Mouse (Mus musculus): Measurements from ENCODE around the gene Olfr170. TPM values are rescaled to one million over a fixed set of nuclear protein-coding genes. Genes with fewer than 3 reads are reported as not detected.
"Not testable (repeated sequence)": the region's sequence is repeated elsewhere in the genome, so short reads cannot be mapped to it uniquely, and the experiment has no call there.

Gene Olfr170
- polyA plus RNA-seq (2014; fragmentation: Nextera tagmentation; extraction: Ambion mirVana): not detected in 2 replicates

DNA sequence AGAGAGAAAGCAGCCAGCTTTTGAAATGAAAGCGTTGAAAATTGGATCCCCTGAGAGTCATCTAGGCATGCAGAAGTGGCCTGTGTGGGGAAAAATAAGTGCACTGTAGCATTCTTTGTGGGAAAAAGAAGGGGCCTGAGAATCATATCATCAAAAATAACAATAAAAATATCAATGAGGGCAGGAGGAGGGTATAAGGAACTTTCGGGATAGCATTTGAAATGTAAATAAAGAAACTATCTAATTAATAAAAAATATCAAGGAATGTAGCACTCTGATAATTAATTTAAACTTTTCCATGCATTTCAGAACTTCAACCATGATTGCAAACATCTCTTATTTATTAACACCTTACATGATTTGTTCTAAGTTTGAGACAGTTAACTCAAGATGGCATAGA lies at the start of gene Olfr170:
Gene Olfr170, minus strand, starts transcription at position 101 of the 400 bp plus-strand sequence.
- H3K36me3 ChIP-seq (ENCODE audit: control insufficient read depth, insufficient read depth, low read length); ATAC-seq (ENCODE audit: low FRiP score); H3K9ac ChIP-seq (ENCODE audit: low read length); DNase-seq (ENCODE audit: low spot score, missing footprints); H3K27me3 ChIP-seq (ENCODE audit: control insufficient read depth, insufficient read depth, low read length); H3K4me2 ChIP-seq; H3K4me1 ChIP-seq (ENCODE audit: control insufficient read depth, insufficient read depth, low read length); H3K9me3 ChIP-seq (ENCODE audit: control insufficient read depth, low read length); H3K4me3 ChIP-seq (ENCODE audit: low read depth, low read length); H3K27ac ChIP-seq (ENCODE audit: low read depth, low read length): not testable (repeated sequence)
- 94% methylated on average over 2 of the region's 2 CpGs for WGBS

DNA sequence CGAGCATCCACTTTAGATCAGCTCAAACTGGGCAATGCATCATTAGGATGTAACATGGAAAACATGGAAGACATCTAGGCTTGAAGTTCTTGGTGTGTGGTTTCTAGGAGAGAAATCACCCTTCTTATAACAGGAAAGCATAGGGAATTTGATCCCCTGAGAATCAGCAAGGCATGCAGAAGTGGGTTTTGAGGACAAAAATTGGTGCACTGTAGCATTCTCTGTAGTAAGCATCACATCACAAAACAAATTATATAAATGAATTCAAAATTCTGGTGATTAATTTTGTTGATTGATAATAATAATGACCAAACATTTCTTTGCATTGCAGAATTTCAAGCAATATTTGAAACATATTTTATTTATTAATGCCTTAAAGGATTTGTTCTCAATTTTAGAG lies 18.1 kb upstream of the Olfr170 start, which contains the start of gene Olfr171:
Gene Olfr171, minus strand, starts transcription at position 101 of the 400 bp plus-strand sequence.
- Histone ChIP-seq H3K4me2 (no peak within 1 kb of the TSS), H3K4me3 (ENCODE audit: low read depth, low read length) (no peak within 1 kb of the TSS), H3K27me3 (ENCODE audit: control insufficient read depth, insufficient read depth, low read length) (no peaks in the 10 kb centered on the region), H3K9me3 (ENCODE audit: control insufficient read depth, low read length) (no peaks in the 10 kb centered on the region; the same call in 1 of the 2 replicates), H3K4me1 (ENCODE audit: control insufficient read depth, insufficient read depth, low read length) (no peaks in the 10 kb centered on the region), H3K27ac (ENCODE audit: low read depth, low read length) (no peak within 1 kb of the TSS), H3K36me3 (ENCODE audit: control insufficient read depth, insufficient read depth, low read length) (no peaks in the 10 kb centered on the region), H3K9ac (ENCODE audit: low read length) (no peak within 1 kb of the TSS)
- DNase-seq (ENCODE audit: low spot score, missing footprints) (no peak), ATAC-seq (ENCODE audit: low FRiP score) (no peak)
- 84% methylated on average over 1 of the region's 1 CpGs for WGBS

DNA sequence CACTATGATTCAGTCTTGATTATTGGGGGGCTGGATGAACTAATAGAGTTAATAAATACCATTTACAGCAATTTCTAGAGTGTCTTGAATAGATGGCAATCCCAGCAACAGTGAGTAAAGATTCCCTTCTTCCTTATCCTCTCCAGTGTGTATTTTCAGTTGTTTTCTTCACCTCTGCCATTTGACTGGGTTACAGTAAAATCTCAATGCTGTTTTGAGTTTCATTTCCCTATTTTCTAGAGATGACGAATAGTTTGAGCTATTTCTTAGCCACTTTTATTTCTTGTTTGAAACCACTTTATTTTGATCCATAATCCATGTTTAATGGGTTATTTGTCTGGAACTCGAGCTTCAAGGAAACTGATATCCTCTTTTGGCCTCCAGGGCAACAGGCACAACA lies 8.5 kb downstream of the Olfr170 start:
- Histone ChIP-seq H3K9me3 (ENCODE audit: control insufficient read depth, low read length) (0 out of 2 replicates have a peak, but pooled peaks cover 4% of the 10 kb centered on the region), H3K4me3 (ENCODE audit: low read depth, low read length) (no peak overlapping the region), H3K27me3 (ENCODE audit: control insufficient read depth, insufficient read depth, low read length) (no peaks in the 10 kb centered on the region), H3K4me2 (no peak overlapping the region), H3K4me1 (ENCODE audit: control insufficient read depth, insufficient read depth, low read length) (no peaks in the 10 kb centered on the region), H3K9ac (ENCODE audit: low read length) (no peak overlapping the region), H3K36me3 (ENCODE audit: control insufficient read depth, insufficient read depth, low read length) (no peaks in the 10 kb centered on the region), H3K27ac (ENCODE audit: low read depth, low read length) (no peak overlapping the region)
- ATAC-seq (ENCODE audit: low FRiP score) (no peak), DNase-seq (ENCODE audit: low spot score, missing footprints) (no peak)
- 56% methylated on average over 2 of the region's 2 CpGs for WGBS

DNA sequence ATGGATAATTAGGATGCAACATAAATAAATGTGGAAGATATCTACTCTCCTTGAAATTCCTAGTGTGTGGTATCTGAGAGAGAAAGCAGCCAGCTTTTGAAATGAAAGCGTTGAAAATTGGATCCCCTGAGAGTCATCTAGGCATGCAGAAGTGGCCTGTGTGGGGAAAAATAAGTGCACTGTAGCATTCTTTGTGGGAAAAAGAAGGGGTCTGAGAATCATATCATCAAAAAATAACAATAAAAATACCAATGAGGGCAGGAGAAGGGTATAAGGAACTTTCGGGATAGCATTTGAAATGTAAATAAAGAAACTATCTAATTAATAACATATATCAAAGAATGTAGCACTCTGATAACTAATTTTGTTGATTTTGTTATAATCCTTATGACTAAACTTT lies 40.0 kb downstream of the Olfr170 start, which contains the start of gene Olfr169:
Gene Olfr169, minus strand, starts transcription at position 101 of the 400 bp plus-strand sequence.
- WGBS: 95% methylated on average over 2 of the region's 2 CpGs
- H3K4me3 ChIP-seq (ENCODE audit: low read depth, low read length); DNase-seq (ENCODE audit: low spot score, missing footprints); H3K4me2 ChIP-seq; H3K27me3 ChIP-seq (ENCODE audit: control insufficient read depth, insufficient read depth, low read length); H3K9me3 ChIP-seq (ENCODE audit: control insufficient read depth, low read length); H3K27ac ChIP-seq (ENCODE audit: low read depth, low read length); H3K36me3 ChIP-seq (ENCODE audit: control insufficient read depth, insufficient read depth, low read length); H3K4me1 ChIP-seq (ENCODE audit: control insufficient read depth, insufficient read depth, low read length); ATAC-seq (ENCODE audit: low FRiP score); H3K9ac ChIP-seq (ENCODE audit: low read length): not testable (repeated sequence)

Other genes starting within 250 kb of the Olfr170 start
- gene Olfr165, start 188.7 kb downstream of the Olfr170 start, polyA plus RNA-seq (2014; fragmentation: Nextera tagmentation; extraction: Ambion mirVana): not detected in 2 replicates
- not detected in 2 replicates for gene Olfr166, start 128.2 kb downstream of the Olfr170 start, polyA plus RNA-seq (2014; fragmentation: Nextera tagmentation; extraction: Ambion mirVana)
- gene Olfr167, start 89.6 kb downstream of the Olfr170 start, polyA plus RNA-seq (2014; fragmentation: Nextera tagmentation; extraction: Ambion mirVana): not detected in 2 replicates
- gene Olfr168, start 76.3 kb downstream of the Olfr170 start, polyA plus RNA-seq (2014; fragmentation: Nextera tagmentation; extraction: Ambion mirVana): not detected in 2 replicates
- not detected in 2 replicates for gene Olfr169, start 40.1 kb downstream of the Olfr170 start, polyA plus RNA-seq (2014; fragmentation: Nextera tagmentation; extraction: Ambion mirVana)
- not detected in 2 replicates for gene Olfr171, start 18.0 kb upstream of the Olfr170 start, polyA plus RNA-seq (2014; fragmentation: Nextera tagmentation; extraction: Ambion mirVana)
- gene Lamp3, start 94.5 kb upstream of the Olfr170 start, polyA plus RNA-seq (2014; fragmentation: Nextera tagmentation; extraction: Ambion mirVana): 0.04 TPM in 2 replicates
- 54.1 and 60.5 TPM in 2 replicates for gene B3gnt5, start 148.3 kb upstream of the Olfr170 start, polyA plus RNA-seq (2014; fragmentation: Nextera tagmentation; extraction: Ambion mirVana)

Data from midbrain, embryonic 11.5 days (tissue).